Mouse (Mus musculus) forebrain, embryonic 12.5 days (tissue): ENCODE measurements at regions not wholly inside any gene's neighbourhood (a gene's known extent, or its start where the extent isn't known, plus 50 kb on each side); places are given as distances from the start of the nearest gene placed in this dataset.
"Not testable (repeated sequence)": the region's sequence is repeated elsewhere in the genome, so short reads cannot be mapped to it uniquely, and the experiment has no call there.

Experiments
- ATAC-seq: fragments of 200-750 bp; cut with Nextera tagmentation; 2 replicates; pipeline ENCODE4 v1.8.0; 2017; ENCODE audit warnings: moderate TSS enrichment; ENCODE audit not compliant: low FRiP score
- H3K27ac ChIP-seq: fragments of 300-500 bp; sonication (generic); 2 replicates; pipeline ENCODE4 v1.5.1; 2016; ENCODE audit warnings: mild to moderate bottlenecking
- H3K27me3 ChIP-seq: fragments of 300-500 bp; sonication (generic); 2 replicates; pipeline ENCODE4 v1.6.1; 2016; ENCODE audit warnings: mild to moderate bottlenecking
- H3K36me3 ChIP-seq: fragments of 300-500 bp; sonication (generic); replicated peaks from 2 replicates; pipeline ENCODE4 v1.6.1; 2016; ENCODE audit warnings: mild to moderate bottlenecking
- H3K4me1 ChIP-seq: fragments of 300-500 bp; sonication (generic); 2 replicates; pipeline ENCODE4 v1.6.1; 2016
- H3K4me2 ChIP-seq: fragments of 300-500 bp; sonication (generic); 2 replicates; pipeline ENCODE4 v1.6.1; 2016; ENCODE audit warnings: mild to moderate bottlenecking, moderate library complexity
- H3K4me3 ChIP-seq: fragments of 300-500 bp; sonication (generic); replicated peaks from 2 replicates; pipeline ENCODE4 v1.5.1; 2016; ENCODE audit warnings: mild to moderate bottlenecking
- H3K9ac ChIP-seq: fragments of 300-500 bp; sonication (generic); 2 replicates; pipeline ENCODE4 v1.6.1; 2016; ENCODE audit warnings: mild to moderate bottlenecking
- H3K9me3 ChIP-seq: fragments of 300-500 bp; sonication (generic); 2 replicates; pipeline ENCODE4 v1.6.1; 2016
- WGBS: fragments of 180-500 bp; shearing (Covaris S2); methylation state at CpG from one replicate; pipeline ENCODE4 v1.1.7; 2016; 5-methylcytosine and 5-hydroxymethylcytosine counted together

- ATAC-seq: no peak
- no peaks in the 10 kb centered on the region for H3K36me3 ChIP-seq
- no peak overlapping the region for H3K4me3 ChIP-seq
- no peak overlapping the region for H3K27ac ChIP-seq
- no peak overlapping the region for H3K9ac ChIP-seq
- no peaks in the 10 kb centered on the region for H3K27me3 ChIP-seq
- H3K4me1 ChIP-seq: no peaks in the 10 kb centered on the region
- WGBS: 65% methylated on average over 1 of the region's 1 CpGs
- no peaks in the 10 kb centered on the region for H3K9me3 ChIP-seq
- no peak overlapping the region for H3K4me2 ChIP-seq
These were observed 114.3 kb downstream of the Sst start for GRCm38 (mm10) chr16:23776501-23776900.

GRCm38 (mm10) chr16:23758136-23758812, 132.5 kb downstream of the Sst start:
- 84% methylated on average over 7 of the region's 7 CpGs for WGBS
- Histone ChIP-seq H3K4me1 (no peaks in the 10 kb centered on the region), H3K4me2 (no peak overlapping the region), H3K27ac (no peak overlapping the region), H3K27me3 (no peaks in the 10 kb centered on the region), H3K9me3 (no peaks in the 10 kb centered on the region), H3K36me3 (no peaks in the 10 kb centered on the region), H3K4me3 (no peak overlapping the region), H3K9ac (no peak overlapping the region)
- no peak for ATAC-seq

- WGBS: 62% methylated on average over 3 of the region's 3 CpGs
- ATAC-seq: no peak
- Histone ChIP-seq H3K9me3 (no peaks in the 10 kb centered on the region), H3K9ac (no peak overlapping the region), H3K27me3 (no peaks in the 10 kb centered on the region), H3K4me3 (no peak overlapping the region), H3K36me3 (no peaks in the 10 kb centered on the region), H3K27ac (no peak overlapping the region), H3K4me1 (peaks cover 6% of the 10 kb centered on the region; the same call in 1 of the 2 replicates), H3K4me2 (no peak overlapping the region)
These were observed 153.7 kb downstream of the Sst start for GRCm38 (mm10) chr16:23737026-23737425.

GRCm38 (mm10) chr16:23735722-23736121, 155.0 kb downstream of the Sst start:
- WGBS: 41% methylated on average over 5 of the region's 5 CpGs
- Histone ChIP-seq H3K4me3 (no peak overlapping the region), H3K27ac (no peak overlapping the region), H3K9me3 (no peaks in the 10 kb centered on the region), H3K36me3 (no peaks in the 10 kb centered on the region), H3K4me2 (no peak overlapping the region), H3K4me1 (peaks cover 6% of the 10 kb centered on the region; the same call in 1 of the 2 replicates), H3K27me3 (no peaks in the 10 kb centered on the region), H3K9ac (no peak overlapping the region)
- no peak for ATAC-seq

GRCm38 (mm10) chr16:23726562-23726961, 164.2 kb downstream of the Sst start:
- Histone ChIP-seq H3K27me3 (no peaks in the 10 kb centered on the region), H3K9me3 (no peaks in the 10 kb centered on the region), H3K4me3 (no peak overlapping the region), H3K36me3 (no peaks in the 10 kb centered on the region), H3K4me2 (no peak overlapping the region), H3K4me1 (no peaks in the 10 kb centered on the region), H3K9ac (no peak overlapping the region), H3K27ac (no peak overlapping the region)
- no peak for ATAC-seq
- 73% methylated on average over 4 of the region's 4 CpGs for WGBS

GRCm38 (mm10) chr16:23721745-23722144, 169.0 kb downstream of the Sst start:
- ATAC-seq: no peak
- Histone ChIP-seq H3K4me3 (no peak overlapping the region), H3K9me3 (no peaks in the 10 kb centered on the region), H3K4me2 (no peak overlapping the region), H3K27me3 (no peaks in the 10 kb centered on the region), H3K27ac (no peak overlapping the region), H3K4me1 (no peaks in the 10 kb centered on the region), H3K36me3 (no peaks in the 10 kb centered on the region), H3K9ac (no peak overlapping the region)

- no peak for ATAC-seq
- 43% methylated on average over 1 of the region's 1 CpGs for WGBS
These were observed 180.5 kb upstream of the Masp1 start for GRCm38 (mm10) chr16:23701156-23701555.

GRCm38 (mm10) chr16:23694226-23694625, 173.6 kb upstream of the Masp1 start:
- H3K9me3 ChIP-seq, ATAC-seq, H3K36me3 ChIP-seq, H3K27me3 ChIP-seq, H3K27ac ChIP-seq, H3K9ac ChIP-seq, H3K4me3 ChIP-seq, H3K4me1 ChIP-seq, H3K4me2 ChIP-seq: not testable (repeated sequence)

More at GRCm38 (mm10) chr16:23701156-23701555, 180.5 kb upstream of the Masp1 start:
- Histone ChIP-seq H3K9me3 (no peaks in the 10 kb centered on the region), H3K9ac (no peak overlapping the region), H3K4me1 (no peaks in the 10 kb centered on the region; the same call in 1 of the 2 replicates), H3K4me2 (no peak overlapping the region), H3K4me3 (no peak overlapping the region), H3K27me3 (no peaks in the 10 kb centered on the region), H3K27ac (no peak overlapping the region), H3K36me3 (no peaks in the 10 kb centered on the region)

GRCm38 (mm10) chr16:23690061-23690460, 169.4 kb upstream of the Masp1 start:
- Histone ChIP-seq H3K4me1 (peaks cover 5% of the 10 kb centered on the region; the same call in 1 of the 2 replicates), H3K9ac (no peak overlapping the region), H3K9me3 (no peaks in the 10 kb centered on the region), H3K27ac (no peak overlapping the region), H3K4me2 (no peak overlapping the region), H3K36me3 (no peaks in the 10 kb centered on the region), H3K4me3 (no peak overlapping the region), H3K27me3 (no peaks in the 10 kb centered on the region)
- 94% methylated on average over 2 of the region's 2 CpGs for WGBS
- no peak for ATAC-seq

GRCm38 (mm10) chr16:23686783-23687182, 166.2 kb upstream of the Masp1 start:
- no peaks in the 10 kb centered on the region for H3K9me3 ChIP-seq
- no peaks in the 10 kb centered on the region for H3K36me3 ChIP-seq
- H3K4me1 ChIP-seq: peaks cover 5% of the 10 kb centered on the region; the same call in 1 of the 2 replicates
- no peak overlapping the region for H3K27ac ChIP-seq
- no peak overlapping the region for H3K4me3 ChIP-seq
- no peak overlapping the region for H3K9ac ChIP-seq
- 85% methylated on average over 8 of the region's 8 CpGs for WGBS
- no peak for ATAC-seq
- H3K27me3 ChIP-seq: no peaks in the 10 kb centered on the region
- H3K4me2 ChIP-seq: no peak overlapping the region

- H3K4me3 ChIP-seq: no peak overlapping the region
- H3K4me2 ChIP-seq: no peak overlapping the region
- H3K27ac ChIP-seq: no peak overlapping the region
- no peaks in the 10 kb centered on the region for H3K36me3 ChIP-seq
- H3K27me3 ChIP-seq: no peaks in the 10 kb centered on the region
- no peaks in the 10 kb centered on the region for H3K9me3 ChIP-seq
- 49% methylated on average over 2 of the region's 2 CpGs for WGBS
- no peak for ATAC-seq
- 0 out of 2 replicates have a peak, but pooled peaks cover 2% of the 10 kb centered on the region for H3K4me1 ChIP-seq
- H3K9ac ChIP-seq: no peak overlapping the region
These were observed 159.8 kb upstream of the Masp1 start for GRCm38 (mm10) chr16:23680434-23680833.

- H3K4me2 ChIP-seq: no peak overlapping the region
- H3K9ac ChIP-seq: no peak overlapping the region
- no peak for ATAC-seq
- H3K27ac ChIP-seq: no peak overlapping the region
- H3K9me3 ChIP-seq: no peaks in the 10 kb centered on the region
- H3K36me3 ChIP-seq: no peaks in the 10 kb centered on the region
- H3K4me3 ChIP-seq: no peak overlapping the region
- H3K27me3 ChIP-seq: no peaks in the 10 kb centered on the region
- whole genome bisulfite sequencing: 63% methylated on average over 6 of the region's 6 CpGs
- H3K4me1 ChIP-seq: no peaks in the 10 kb centered on the region
These were observed 151.8 kb upstream of the Masp1 start for GRCm38 (mm10) chr16:23672375-23672774.

- H3K4me1 ChIP-seq: no peaks in the 10 kb centered on the region
- no peak overlapping the region for H3K4me2 ChIP-seq
- no peaks in the 10 kb centered on the region for H3K36me3 ChIP-seq
- 62% methylated on average over 4 of the region's 4 CpGs for WGBS
- ATAC-seq: no peak
- no peak overlapping the region for H3K4me3 ChIP-seq
- H3K27me3 ChIP-seq: no peaks in the 10 kb centered on the region
- H3K9ac ChIP-seq: no peak overlapping the region
- H3K27ac ChIP-seq: no peak overlapping the region
- no peaks in the 10 kb centered on the region for H3K9me3 ChIP-seq
These were observed 149.5 kb upstream of the Masp1 start for GRCm38 (mm10) chr16:23670161-23670560.
